In the genomic region with DNA sequence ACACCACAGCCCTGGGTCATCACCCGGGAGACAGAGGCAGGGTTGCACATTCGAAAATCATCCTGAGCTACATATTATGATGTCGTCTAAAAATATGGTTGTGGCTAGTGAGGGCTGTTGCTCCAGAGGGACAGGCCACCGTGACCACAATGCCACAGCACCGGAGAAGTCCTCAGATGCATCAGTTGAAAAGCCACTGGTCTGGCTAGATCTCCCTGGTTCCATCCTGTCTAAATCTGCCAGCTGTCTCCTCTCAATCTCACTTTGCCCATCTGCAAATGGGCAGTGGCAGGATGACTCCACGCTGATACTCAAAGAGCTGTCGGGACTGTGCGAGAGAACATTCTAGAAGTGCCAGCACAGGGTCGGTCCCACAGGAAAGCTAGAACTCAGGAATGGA, we compare ENCODE assay signal across 15 mouse cellular contexts. TPM values are rescaled to one million over a fixed set of nuclear protein-coding genes. Genes with fewer than 3 reads are reported as not detected.
DNase-seq lines count a peak whose midpoint lies in the region; ATAC-seq and TF ChIP-seq lines count a peak whose summit lies in the region.
"Had no signal": no experiment of that assay in that cellular context is flagged by ENCODE, and none has a peak within 500 bp of the region (broad histone marks: within the 10 kb centered on the region; RNA-seq: fewer than 3 reads in every experiment).

No protein-coding gene starts in this region.

- no peak for ATAC-seq in heart, embryonic 12.5 days (ENCODE audit: insufficient number of reproducible peaks, low FRiP score)
- no peak for ATAC-seq in lung, embryonic 14.5 days (ENCODE audit: insufficient read depth)
- ATAC-seq in intestine, embryonic 15.5 days = no peak
- no peak for ATAC-seq in stomach, embryonic 14.5 days (ENCODE audit: insufficient number of reproducible peaks, insufficient read depth, low FRiP score, low read depth)
- ATAC-seq in monocyte, adult 5-6 weeks (replicated peaks; ENCODE audit: insufficient number of reproducible peaks, low FRiP score, low TSS enrichment, poor library complexity, severe bottlenecking) = no peak
- ATAC-seq: midbrain, embryonic 15.5 days had no signal

- no peak for DNase-seq in heart, adult 18-20 months
- DNase-seq in lung, embryonic 14.5 days = no peak
- no peak for DNase-seq in lung, postnatal 14 days
- no peak for DNase-seq in cerebellum, postnatal 25 days
- DNase-seq: cerebellum, postnatal 10 days; gastrocnemius, postnatal 10 days; layer of hippocampus, adult 9-11 months; liver, embryonic 13.5 days; thymus, postnatal 4 days had no signal

- WGBS in heart, embryonic 12.5 days = 68% methylated on average over 9 of the region's 9 CpGs
- WGBS in lung, embryonic 14.5 days = 52% methylated on average over 9 of the region's 9 CpGs
- WGBS in intestine, embryonic 15.5 days = 62% methylated on average over 9 of the region's 9 CpGs
- WGBS in stomach, embryonic 14.5 days = 63% methylated on average over 9 of the region's 9 CpGs

- H3K9me3 ChIP-seq in heart, embryonic 12.5 days (replicated peaks) = no peaks in the 10 kb centered on the region
- H3K9me3 ChIP-seq in lung, embryonic 14.5 days (ENCODE audit: low read depth, low read length) = no peaks in the 10 kb centered on the region
- no peaks in the 10 kb centered on the region for H3K9me3 ChIP-seq in intestine, embryonic 15.5 days
- no peaks in the 10 kb centered on the region for H3K9me3 ChIP-seq in stomach, embryonic 14.5 days (ENCODE audit: control insufficient read depth, low read depth, low read length)
- H3K9me3 ChIP-seq: liver, embryonic 13.5 days; midbrain, embryonic 15.5 days had no signal

- H3K27ac ChIP-seq in heart, embryonic 12.5 days (ENCODE audit: poor library complexity, severe bottlenecking) = no peak overlapping the region
- H3K27ac ChIP-seq in lung, embryonic 14.5 days (ENCODE audit: low read depth) = no peak overlapping the region; the same call in 1 of the 2 replicates
- no peak overlapping the region for H3K27ac ChIP-seq in intestine, embryonic 15.5 days
- H3K27ac ChIP-seq in stomach, embryonic 14.5 days (ENCODE audit: low read length) = no peak overlapping the region
- H3K27ac ChIP-seq: hindbrain, embryonic 14.5 days; liver, embryonic 13.5 days; midbrain, embryonic 15.5 days had no signal

- peak overlapping the region; percentile 60 for H3K4me2 ChIP-seq in heart, embryonic 12.5 days
- H3K4me2 ChIP-seq in lung, embryonic 14.5 days = peak overlapping the region; percentile 58
- H3K4me2 ChIP-seq in intestine, embryonic 15.5 days (replicated peaks) = peak overlapping the region; percentile 55
- peak overlapping the region; percentile 61 for H3K4me2 ChIP-seq in stomach, embryonic 14.5 days (replicated peaks; ENCODE audit: low read depth, low read length)
- H3K4me2 ChIP-seq: hindbrain, embryonic 14.5 days; liver, embryonic 13.5 days; midbrain, embryonic 15.5 days had no signal

- no peak overlapping the region for H3K4me3 ChIP-seq in heart, embryonic 12.5 days
- peak overlapping the region; percentile 46 for H3K4me3 ChIP-seq in lung, embryonic 14.5 days (ENCODE audit: low read depth, low read length)
- peak overlapping the region; percentile 41 for H3K4me3 ChIP-seq in intestine, embryonic 15.5 days (replicated peaks)
- H3K4me3 ChIP-seq in stomach, embryonic 14.5 days (ENCODE audit: low read depth, low read length) = peak overlapping the region; percentile 44
- H3K4me3 ChIP-seq: liver, embryonic 13.5 days; midbrain, embryonic 15.5 days had no signal

- 0 out of 2 replicates have a peak, but pooled peaks cover 3% of the 10 kb centered on the region for H3K36me3 ChIP-seq in heart, embryonic 12.5 days
- peaks cover 19% of the 10 kb centered on the region; the same call in 1 of the 2 replicates for H3K36me3 ChIP-seq in lung, embryonic 14.5 days (ENCODE audit: insufficient read depth)
- no peaks in the 10 kb centered on the region for H3K36me3 ChIP-seq in intestine, embryonic 15.5 days
- peaks cover 3% of the 10 kb centered on the region; the same call in 1 of the 2 replicates for H3K36me3 ChIP-seq in stomach, embryonic 14.5 days (ENCODE audit: control insufficient read depth, insufficient read depth, low read length)
- H3K36me3 ChIP-seq: liver, embryonic 13.5 days; midbrain, embryonic 15.5 days had no signal

- no peak for TF ChIP-seq CTCF in lung, embryonic 14.5 days (IDR thresholded peaks at IDR 0.05; ENCODE audit: low read depth)

- no peak overlapping the region for H3K9ac ChIP-seq in heart, embryonic 12.5 days
- no peak overlapping the region; the same call in 1 of the 2 replicates for H3K9ac ChIP-seq in lung, embryonic 14.5 days
- H3K9ac ChIP-seq in intestine, embryonic 15.5 days = peak overlapping the region; percentile 26; the same call in 1 of the 2 replicates
- H3K9ac ChIP-seq in stomach, embryonic 14.5 days (replicated peaks; ENCODE audit: low read depth, low read length) = no peak overlapping the region
- H3K9ac ChIP-seq: hindbrain, embryonic 14.5 days; liver, embryonic 13.5 days; midbrain, embryonic 15.5 days had no signal

- H3K27me3 ChIP-seq in heart, embryonic 12.5 days (replicated peaks) = peaks cover 35% of the 10 kb centered on the region
- no peaks in the 10 kb centered on the region for H3K27me3 ChIP-seq in lung, embryonic 14.5 days (ENCODE audit: insufficient read depth, low read length)
- H3K27me3 ChIP-seq in intestine, embryonic 15.5 days (replicated peaks) = no peaks in the 10 kb centered on the region
- H3K27me3 ChIP-seq in stomach, embryonic 14.5 days (ENCODE audit: control insufficient read depth, insufficient read depth, low read length) = no peaks in the 10 kb centered on the region

- peaks cover 36% of the 10 kb centered on the region for H3K4me1 ChIP-seq in heart, embryonic 12.5 days (replicated peaks)
- peaks cover 14% of the 10 kb centered on the region for H3K4me1 ChIP-seq in lung, embryonic 14.5 days (ENCODE audit: insufficient read depth)
- H3K4me1 ChIP-seq in intestine, embryonic 15.5 days (replicated peaks) = peaks cover 25% of the 10 kb centered on the region
- peaks cover 31% of the 10 kb centered on the region for H3K4me1 ChIP-seq in stomach, embryonic 14.5 days (ENCODE audit: control insufficient read depth, insufficient read depth, low read length)

RNA-seq across cellular contexts. Expression of a gene that starts 1.8 kb away (rescaled TPM):
- polyA plus RNA-seq in heart, embryonic 12.5 days (2016; fragmentation: Nextera tagmentation; extraction: Ambion mirVana) = 13.0 and 13.4 TPM in 2 replicates
- 1 to 10 TPM; 2.7 to 5.1 TPM for total RNA-seq in heart, adult 18-20 months (2021)
- 23.0 and 23.6 TPM in 2 replicates for polyA plus RNA-seq in lung, embryonic 14.5 days (2014; fragmentation: Nextera tagmentation; extraction: Ambion mirVana)
- polyA plus RNA-seq in intestine, embryonic 15.5 days (2015; fragmentation: Nextera tagmentation; extraction: Ambion mirVana) = 57.5 and 61.9 TPM in 2 replicates
- 46.1 and 49.0 TPM in 2 replicates for polyA plus RNA-seq in stomach, embryonic 14.5 days (2014; fragmentation: Nextera tagmentation; extraction: Ambion mirVana)
- not detected in 3 replicates for total RNA-seq in monocyte, adult 5-6 weeks (2017)

RNA-seq across cellular contexts. Expression of a gene that starts 26.0 kb away (rescaled TPM):
- 111 and 112 TPM in 2 replicates for polyA plus RNA-seq in heart, embryonic 12.5 days (2016; fragmentation: Nextera tagmentation; extraction: Ambion mirVana)
- 100 to 1,000 TPM; 207 to 210 TPM for total RNA-seq in heart, adult 18-20 months (2021)
- polyA plus RNA-seq in lung, embryonic 14.5 days (2014; fragmentation: Nextera tagmentation; extraction: Ambion mirVana) = 112 and 116 TPM in 2 replicates
- polyA plus RNA-seq in intestine, embryonic 15.5 days (2015; fragmentation: Nextera tagmentation; extraction: Ambion mirVana) = 107 and 115 TPM in 2 replicates
- 106 and 117 TPM in 2 replicates for polyA plus RNA-seq in stomach, embryonic 14.5 days (2014; fragmentation: Nextera tagmentation; extraction: Ambion mirVana)
- total RNA-seq in monocyte, adult 5-6 weeks (2017) = 110 to 223 TPM (median 180 TPM) in 3 replicates

RNA-seq across cellular contexts. Expression of a gene that starts 26.2 kb away (rescaled TPM):
- polyA plus RNA-seq in heart, embryonic 12.5 days (2016; fragmentation: Nextera tagmentation; extraction: Ambion mirVana) = 44.4 and 50.1 TPM in 2 replicates
- total RNA-seq in heart, adult 18-20 months (2021) = 10 to 100 TPM in 1 of 2 experiments, 1 to 10 TPM in 1; 9.9 to 11.3 TPM
- polyA plus RNA-seq in lung, embryonic 14.5 days (2014; fragmentation: Nextera tagmentation; extraction: Ambion mirVana) = 53.8 and 63.1 TPM in 2 replicates
- polyA plus RNA-seq in intestine, embryonic 15.5 days (2015; fragmentation: Nextera tagmentation; extraction: Ambion mirVana) = 40.2 and 43.8 TPM in 2 replicates
- polyA plus RNA-seq in stomach, embryonic 14.5 days (2014; fragmentation: Nextera tagmentation; extraction: Ambion mirVana) = 30.5 and 34.6 TPM in 2 replicates
- total RNA-seq in monocyte, adult 5-6 weeks (2017) = 34.4 to 48.1 TPM (median 42.3 TPM) in 3 replicates

RNA-seq across cellular contexts. Expression of a gene that starts 33.9 kb away (rescaled TPM):
- polyA plus RNA-seq in heart, embryonic 12.5 days (2016; fragmentation: Nextera tagmentation; extraction: Ambion mirVana) = 0.51 and 0.72 TPM in 2 replicates
- 1 to 10 TPM; 4.4 to 7.3 TPM for total RNA-seq in heart, adult 18-20 months (2021)
- 2.9 and 3.4 TPM in 2 replicates for polyA plus RNA-seq in lung, embryonic 14.5 days (2014; fragmentation: Nextera tagmentation; extraction: Ambion mirVana)
- 3.4 and 4.4 TPM in 2 replicates for polyA plus RNA-seq in intestine, embryonic 15.5 days (2015; fragmentation: Nextera tagmentation; extraction: Ambion mirVana)
- polyA plus RNA-seq in stomach, embryonic 14.5 days (2014; fragmentation: Nextera tagmentation; extraction: Ambion mirVana) = 2.9 and 4.5 TPM in 2 replicates
- 212 to 415 TPM (median 221 TPM) in 3 replicates for total RNA-seq in monocyte, adult 5-6 weeks (2017)
